Mouse (Mus musculus): ENCODE measurements around the gene Lrrfip1. TPM values are rescaled to one million over a fixed set of nuclear protein-coding genes. Genes with fewer than 3 reads are reported as not detected.

Gene Lrrfip1
- polyA plus RNA-seq, 1 experiment, result 0.63 TPM

DNA sequence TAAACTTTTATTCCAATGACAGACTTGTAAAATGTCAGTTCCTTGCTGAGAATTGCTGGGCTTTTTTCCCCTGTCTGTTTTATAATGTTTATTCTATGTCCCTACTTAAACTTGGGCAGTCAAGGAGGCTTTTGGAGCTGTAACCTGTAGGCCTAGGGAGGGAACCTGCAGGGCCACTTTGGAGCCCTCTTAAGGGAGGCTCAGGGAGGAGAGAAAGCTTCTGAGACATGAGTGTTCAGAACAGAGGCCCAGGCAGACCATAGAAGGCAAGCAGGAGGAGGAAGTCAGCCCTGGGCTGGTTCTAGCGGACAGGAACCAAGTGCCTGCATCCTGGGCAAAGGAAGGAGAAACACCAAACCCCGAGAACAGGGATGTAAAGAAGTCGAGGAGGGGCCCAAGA lies 56.3 kb downstream of the Lrrfip1 start:
- Histone ChIP-seq H3K36me3 (ENCODE audit: control insufficient read depth, insufficient read depth, low read length) (no peaks in the 10 kb centered on the region), H3K4me1 (ENCODE audit: control insufficient read depth, insufficient read depth, low read length) (peaks cover 10% of the 10 kb centered on the region), H3K27ac (ENCODE audit: control insufficient read depth, insufficient read depth, low read depth, low read length) (no peak overlapping the region), H3K27me3 (ENCODE audit: control insufficient read depth, insufficient read depth, low read length) (no peaks in the 10 kb centered on the region), H3K4me3 (ENCODE audit: control insufficient read depth, low read depth, low read length) (no peak overlapping the region)
- TF ChIP-seq CTCF (IDR thresholded peaks at IDR 0.05; ENCODE audit: control insufficient read depth, insufficient read depth, insufficient replicate concordance, low read depth, low read length) (no peak), POLR2A (IDR thresholded peaks at IDR 0.05; ENCODE audit: control insufficient read depth, low read depth, low read length) (no peak)

DNA sequence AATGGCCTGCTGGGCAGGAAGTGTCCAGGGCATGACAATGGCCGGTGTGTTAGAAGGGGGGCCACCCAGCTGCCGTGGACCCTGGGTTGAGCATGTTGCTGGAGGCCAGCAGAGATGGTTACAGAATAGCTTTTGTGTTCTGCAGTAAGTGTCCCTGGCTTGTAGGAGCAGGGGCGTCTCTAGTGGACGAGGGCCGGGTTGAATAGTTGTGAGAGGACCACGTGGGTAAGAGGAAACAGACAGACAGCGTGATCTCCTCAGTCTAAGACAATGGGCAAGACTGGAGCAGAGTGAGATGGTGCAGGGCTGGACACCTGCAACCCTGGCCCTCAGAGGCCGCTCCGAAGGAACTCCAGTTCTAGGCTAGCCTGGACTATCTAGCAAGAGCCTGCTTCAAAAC lies 57.2 kb downstream of the Lrrfip1 start:
- TF ChIP-seq CTCF (IDR thresholded peaks at IDR 0.05; ENCODE audit: control insufficient read depth, insufficient read depth, insufficient replicate concordance, low read depth, low read length) (no peak), POLR2A (IDR thresholded peaks at IDR 0.05; ENCODE audit: control insufficient read depth, low read depth, low read length) (no peak)
- H3K4me1 ChIP-seq (ENCODE audit: control insufficient read depth, insufficient read depth, low read length), result peaks cover 10% of the 10 kb centered on the region
- H3K27me3 ChIP-seq (ENCODE audit: control insufficient read depth, insufficient read depth, low read length), result no peaks in the 10 kb centered on the region
- H3K4me3 ChIP-seq (ENCODE audit: control insufficient read depth, low read depth, low read length), result no peak overlapping the region
- no peak overlapping the region for H3K27ac ChIP-seq (ENCODE audit: control insufficient read depth, insufficient read depth, low read depth, low read length)
- no peaks in the 10 kb centered on the region for H3K36me3 ChIP-seq (ENCODE audit: control insufficient read depth, insufficient read depth, low read length)

DNA sequence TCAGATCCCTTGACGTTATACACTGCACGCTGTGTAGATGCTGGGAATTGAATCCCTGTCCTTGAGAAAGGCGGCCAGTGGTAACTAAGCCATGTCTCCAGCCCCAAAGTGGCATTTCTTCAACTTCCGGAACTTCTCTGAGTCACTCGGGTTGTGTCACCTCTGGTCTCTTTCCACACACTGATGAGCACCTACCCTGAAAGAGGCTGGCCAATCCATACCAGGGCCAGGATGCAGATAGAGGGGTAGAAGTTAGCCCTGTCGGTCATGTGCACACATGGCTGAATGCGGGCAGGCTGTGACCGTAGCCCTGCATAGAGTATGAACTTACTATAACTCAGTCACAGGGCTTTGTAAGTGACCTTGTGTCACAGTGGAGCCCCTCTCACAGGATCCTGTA lies 57.9 kb downstream of the Lrrfip1 start:
- H3K36me3 ChIP-seq (ENCODE audit: control insufficient read depth, insufficient read depth, low read length), result no peaks in the 10 kb centered on the region
- no peak overlapping the region for H3K4me3 ChIP-seq (ENCODE audit: control insufficient read depth, low read depth, low read length)
- no peak overlapping the region for H3K27ac ChIP-seq (ENCODE audit: control insufficient read depth, insufficient read depth, low read depth, low read length)
- TF ChIP-seq POLR2A (IDR thresholded peaks at IDR 0.05; ENCODE audit: control insufficient read depth, low read depth, low read length), result no peak
- no peak for TF ChIP-seq CTCF (IDR thresholded peaks at IDR 0.05; ENCODE audit: control insufficient read depth, insufficient read depth, insufficient replicate concordance, low read depth, low read length)
- peaks cover 10% of the 10 kb centered on the region for H3K4me1 ChIP-seq (ENCODE audit: control insufficient read depth, insufficient read depth, low read length)
- H3K27me3 ChIP-seq (ENCODE audit: control insufficient read depth, insufficient read depth, low read length), result no peaks in the 10 kb centered on the region

- Histone ChIP-seq H3K27me3 (ENCODE audit: control insufficient read depth, insufficient read depth, low read length) (no peaks in the 10 kb centered on the region), H3K36me3 (ENCODE audit: control insufficient read depth, insufficient read depth, low read length) (no peaks in the 10 kb centered on the region), H3K4me1 (ENCODE audit: control insufficient read depth, insufficient read depth, low read length) (peaks cover 10% of the 10 kb centered on the region), H3K4me3 (ENCODE audit: control insufficient read depth, low read depth, low read length) (no peak overlapping the region), H3K27ac (ENCODE audit: control insufficient read depth, insufficient read depth, low read depth, low read length) (no peak overlapping the region)
- TF ChIP-seq POLR2A (IDR thresholded peaks at IDR 0.05; ENCODE audit: control insufficient read depth, low read depth, low read length) (no peak), CTCF (IDR thresholded peaks at IDR 0.05; ENCODE audit: control insufficient read depth, insufficient read depth, insufficient replicate concordance, low read depth, low read length) (no peak)
Observed at GRCm38 (mm10) chr1:91057311-91058245, 59.0 kb downstream of the Lrrfip1 start.

- H3K4me1 ChIP-seq (ENCODE audit: control insufficient read depth, insufficient read depth, low read length), result peaks cover 9% of the 10 kb centered on the region
- no peak for TF ChIP-seq CTCF (IDR thresholded peaks at IDR 0.05; ENCODE audit: control insufficient read depth, insufficient read depth, insufficient replicate concordance, low read depth, low read length)
- no peaks in the 10 kb centered on the region for H3K36me3 ChIP-seq (ENCODE audit: control insufficient read depth, insufficient read depth, low read length)
- H3K27me3 ChIP-seq (ENCODE audit: control insufficient read depth, insufficient read depth, low read length), result no peaks in the 10 kb centered on the region
- H3K4me3 ChIP-seq (ENCODE audit: control insufficient read depth, low read depth, low read length), result no peak overlapping the region
- H3K27ac ChIP-seq (ENCODE audit: control insufficient read depth, insufficient read depth, low read depth, low read length), result no peak overlapping the region
Observed at GRCm38 (mm10) chr1:91058251-91058650, 59.7 kb downstream of the Lrrfip1 start.

DNA sequence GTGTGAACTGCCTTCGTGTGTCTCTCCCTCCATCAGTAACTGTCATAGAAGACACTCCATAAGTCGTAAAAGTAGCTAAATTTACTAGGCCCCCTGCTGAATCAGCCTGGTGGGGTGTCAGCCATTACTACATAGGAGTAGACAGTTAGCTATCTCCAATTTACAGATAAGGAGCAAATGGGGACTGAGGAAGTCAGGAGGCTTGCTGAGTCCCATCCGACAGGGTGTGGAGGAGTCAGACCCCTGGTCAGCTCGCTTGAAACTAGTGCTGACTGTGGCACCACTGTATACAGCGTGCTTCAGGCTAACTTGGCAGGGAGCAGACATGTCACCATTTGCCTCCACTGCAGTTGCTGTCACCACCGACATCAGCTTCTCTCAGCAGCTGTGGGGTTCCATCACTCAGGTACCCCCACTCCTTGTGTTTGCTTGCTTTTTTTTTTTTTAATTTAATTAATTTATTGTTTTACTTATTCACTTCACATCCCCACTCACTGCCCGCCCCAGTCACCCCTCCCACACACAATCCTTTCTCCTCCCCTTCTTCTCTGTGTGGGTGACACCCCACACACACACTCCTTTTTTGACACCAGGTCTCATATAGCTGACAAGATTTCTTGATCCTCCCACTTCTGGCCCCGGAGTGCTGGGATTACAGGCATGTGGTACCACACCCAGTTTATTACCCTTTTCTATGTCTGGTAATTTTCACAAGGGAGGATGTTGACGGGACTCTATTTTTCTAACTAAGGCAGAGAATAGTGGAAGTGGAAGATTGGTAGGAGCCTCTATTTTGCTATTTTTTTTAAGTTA lies 61.5 kb downstream of the Lrrfip1 start:
- TF ChIP-seq CTCF (IDR thresholded peaks at IDR 0.05; ENCODE audit: control insufficient read depth, insufficient read depth, insufficient replicate concordance, low read depth, low read length), result no peak
- TF ChIP-seq POLR2A (IDR thresholded peaks at IDR 0.05; ENCODE audit: control insufficient read depth, low read depth, low read length), result no peak
- Histone ChIP-seq H3K36me3 (ENCODE audit: control insufficient read depth, insufficient read depth, low read length) (no peaks in the 10 kb centered on the region), H3K4me3 (ENCODE audit: control insufficient read depth, low read depth, low read length) (no peak overlapping the region), H3K27me3 (ENCODE audit: control insufficient read depth, insufficient read depth, low read length) (no peaks in the 10 kb centered on the region), H3K4me1 (ENCODE audit: control insufficient read depth, insufficient read depth, low read length) (peaks cover 7% of the 10 kb centered on the region), H3K27ac (ENCODE audit: control insufficient read depth, insufficient read depth, low read depth, low read length) (no peak overlapping the region)

GRCm38 (mm10) chr1:91061105-91061504 lies 62.6 kb downstream of the Lrrfip1 start:
- H3K27ac ChIP-seq (ENCODE audit: control insufficient read depth, insufficient read depth, low read depth, low read length), result no peak overlapping the region
- no peaks in the 10 kb centered on the region for H3K36me3 ChIP-seq (ENCODE audit: control insufficient read depth, insufficient read depth, low read length)
- peaks cover 7% of the 10 kb centered on the region for H3K4me1 ChIP-seq (ENCODE audit: control insufficient read depth, insufficient read depth, low read length)
- H3K27me3 ChIP-seq (ENCODE audit: control insufficient read depth, insufficient read depth, low read length), result no peaks in the 10 kb centered on the region
- TF ChIP-seq POLR2A (IDR thresholded peaks at IDR 0.05; ENCODE audit: control insufficient read depth, low read depth, low read length), result no peak
- no peak for TF ChIP-seq CTCF (IDR thresholded peaks at IDR 0.05; ENCODE audit: control insufficient read depth, insufficient read depth, insufficient replicate concordance, low read depth, low read length)
- H3K4me3 ChIP-seq (ENCODE audit: control insufficient read depth, low read depth, low read length), result no peak overlapping the region
